In genomic region chrX:11443543-11443942, GRCm38 (mm10) we compare ENCODE assay signal across 15 mouse cellular contexts.
DNase-seq lines count a peak whose midpoint lies in the region; ATAC-seq and TF ChIP-seq lines count a peak whose summit lies in the region.
"Had no signal": no experiment of that assay in that cellular context is flagged by ENCODE, and none has a peak within 500 bp of the region (broad histone marks: within the 10 kb centered on the region; RNA-seq: fewer than 3 reads in every experiment).

No protein-coding gene starts in this region.

- no peaks in the 10 kb centered on the region for H3K27me3 ChIP-seq in kidney, postnatal 0 days (ENCODE audit: insufficient read depth, low read length)
- H3K27me3 ChIP-seq in kidney, adult 2 months (replicated peaks; ENCODE audit: control insufficient read depth, insufficient read depth, low read length), result no peaks in the 10 kb centered on the region
- H3K27me3 ChIP-seq in midbrain, postnatal 0 days (ENCODE audit: insufficient read depth, low read length), result no peaks in the 10 kb centered on the region
- no peaks in the 10 kb centered on the region for H3K27me3 ChIP-seq in midbrain, embryonic 15.5 days (replicated peaks)
- no peaks in the 10 kb centered on the region for H3K27me3 ChIP-seq in hindbrain, embryonic 14.5 days (ENCODE audit: control insufficient read depth, insufficient read depth, low read length)

- 56% methylated on average over 7 of the region's 7 CpGs for WGBS in kidney, postnatal 0 days
- WGBS in kidney, adult 2 months, result 67% methylated on average over 7 of the region's 7 CpGs
- 58% methylated on average over 7 of the region's 7 CpGs for WGBS in midbrain, postnatal 0 days
- 53% methylated on average over 7 of the region's 7 CpGs for WGBS in midbrain, embryonic 15.5 days
- WGBS in hindbrain, embryonic 14.5 days, result 44% methylated on average over 7 of the region's 7 CpGs

- H3K4me1 ChIP-seq in kidney, postnatal 0 days (replicated peaks; ENCODE audit: insufficient read depth, low read length), result no peaks in the 10 kb centered on the region
- peaks cover 4% of the 10 kb centered on the region; the same call in 1 of the 2 replicates for H3K4me1 ChIP-seq in kidney, adult 2 months (ENCODE audit: control insufficient read depth, insufficient read depth, low read length)
- no peaks in the 10 kb centered on the region for H3K4me1 ChIP-seq in midbrain, postnatal 0 days (ENCODE audit: insufficient read depth, low read length)
- no peaks in the 10 kb centered on the region for H3K4me1 ChIP-seq in midbrain, embryonic 15.5 days
- H3K4me1 ChIP-seq in hindbrain, embryonic 14.5 days (replicated peaks; ENCODE audit: control insufficient read depth, insufficient read depth, low read length), result no peaks in the 10 kb centered on the region; the same call in 1 of the 2 replicates

- TF ChIP-seq POLR2A in kidney, adult 2 months (IDR thresholded peaks at IDR 0.05; ENCODE audit: low read depth, low read length), result no peak

- ATAC-seq in frontal cortex, adult (ENCODE audit: low TSS enrichment), result peak; percentile 65; the same call in 1 of the 2 replicates
- ATAC-seq in kidney, postnatal 0 days (replicated peaks; ENCODE audit: low FRiP score, low read depth), result no peak
- no peak for ATAC-seq in midbrain, postnatal 0 days (ENCODE audit: low FRiP score)
- no peak for ATAC-seq in midbrain, embryonic 15.5 days (replicated peaks)
- ATAC-seq in megakaryocyte-erythroid progenitor cell, adult 5-6 weeks (replicated peaks; ENCODE audit: low FRiP score, low TSS enrichment, poor library complexity, severe bottlenecking), result peak; percentile 68
- no peak for ATAC-seq in hindbrain, embryonic 14.5 days (ENCODE audit: low FRiP score)

- no peak overlapping the region for H3K9ac ChIP-seq in kidney, postnatal 0 days (ENCODE audit: low read depth, low read length)
- no peak overlapping the region for H3K9ac ChIP-seq in midbrain, postnatal 0 days (replicated peaks; ENCODE audit: low read length, poor library complexity, severe bottlenecking)
- no peak overlapping the region for H3K9ac ChIP-seq in midbrain, embryonic 15.5 days
- H3K9ac ChIP-seq in hindbrain, embryonic 14.5 days, result no peak overlapping the region
- H3K9ac ChIP-seq: limb, embryonic 12.5 days; neural tube, embryonic 13.5 days had no signal

- H3K4me2 ChIP-seq in kidney, postnatal 0 days (ENCODE audit: low read length), result no peak overlapping the region
- H3K4me2 ChIP-seq in midbrain, postnatal 0 days (ENCODE audit: low read depth, low read length, poor library complexity, severe bottlenecking), result no peak overlapping the region
- H3K4me2 ChIP-seq in midbrain, embryonic 15.5 days, result no peak overlapping the region
- H3K4me2 ChIP-seq in hindbrain, embryonic 14.5 days (replicated peaks), result no peak overlapping the region
- H3K4me2 ChIP-seq: limb, embryonic 12.5 days; neural tube, embryonic 13.5 days had no signal

- TF ChIP-seq CTCF in kidney, postnatal 0 days (IDR thresholded peaks at IDR 0.05; ENCODE audit: low read depth), result peak; percentile 25; the same call in 1 of the 2 replicates
- no peak for TF ChIP-seq CTCF in kidney, adult 2 months (conservative IDR thresholded peaks at IDR 0.05; ENCODE audit: insufficient read depth, insufficient read length, low read depth, low read length)
- TF ChIP-seq CTCF in midbrain, postnatal 0 days (IDR thresholded peaks at IDR 0.05), result peak; percentile 59

- H3K27ac ChIP-seq in kidney, postnatal 0 days, result 0 out of 2 replicates have a peak overlapping the region, but pooled peaks have one; percentile 13
- no peak overlapping the region for H3K27ac ChIP-seq in kidney, adult 2 months (ENCODE audit: insufficient read depth, low read depth, low read length)
- H3K27ac ChIP-seq in midbrain, postnatal 0 days (ENCODE audit: low read depth, low read length), result no peak overlapping the region
- no peak overlapping the region for H3K27ac ChIP-seq in midbrain, embryonic 15.5 days
- no peak overlapping the region for H3K27ac ChIP-seq in hindbrain, embryonic 14.5 days
- H3K27ac ChIP-seq: limb, embryonic 12.5 days; neural tube, embryonic 13.5 days had no signal

- H3K9me3 ChIP-seq in kidney, postnatal 0 days (replicated peaks; ENCODE audit: low read length), result no peaks in the 10 kb centered on the region
- no peaks in the 10 kb centered on the region for H3K9me3 ChIP-seq in midbrain, postnatal 0 days (ENCODE audit: low read length)
- no peaks in the 10 kb centered on the region for H3K9me3 ChIP-seq in midbrain, embryonic 15.5 days
- no peaks in the 10 kb centered on the region for H3K9me3 ChIP-seq in hindbrain, embryonic 14.5 days (ENCODE audit: control insufficient read depth, low read length)
- H3K9me3 ChIP-seq: G1E; limb, embryonic 12.5 days; neural tube, embryonic 13.5 days had no signal

- no peak overlapping the region for H3K4me3 ChIP-seq in kidney, postnatal 0 days (replicated peaks; ENCODE audit: low read depth, low read length)
- H3K4me3 ChIP-seq in kidney, adult 2 months (ENCODE audit: insufficient read depth, low read depth, low read length), result no peak overlapping the region
- H3K4me3 ChIP-seq in midbrain, postnatal 0 days (ENCODE audit: low read depth, low read length), result no peak overlapping the region
- H3K4me3 ChIP-seq in midbrain, embryonic 15.5 days, result no peak overlapping the region
- H3K4me3 ChIP-seq in hindbrain, embryonic 14.5 days (replicated peaks; ENCODE audit: low read length), result no peak overlapping the region
- H3K4me3 ChIP-seq: erythroblast, embryonic 14.5 days; limb, embryonic 12.5 days; neural tube, embryonic 13.5 days had no signal

- DNase-seq in frontal cortex, postnatal 36 days (ENCODE audit: low spot score in 2 of 2), result no peak
- DNase-seq in kidney, postnatal 0 days (ENCODE audit: low spot score), result peak; percentile 37
- DNase-seq in kidney, adult 2 months, result no peak
- DNase-seq in midbrain, postnatal 0 days (ENCODE audit: low spot score), result peak; percentile 55
- no peak for DNase-seq in hindbrain, embryonic 14.5 days (ENCODE audit: low spot score)
- DNase-seq: B cell, adult 2 months; cerebellum, adult 11 months; thymus, postnatal 4 days had no signal

- no peaks in the 10 kb centered on the region for H3K36me3 ChIP-seq in kidney, postnatal 0 days (ENCODE audit: insufficient read depth, low read length)
- no peaks in the 10 kb centered on the region for H3K36me3 ChIP-seq in kidney, adult 2 months (ENCODE audit: control insufficient read depth, insufficient read depth, low read length)
- H3K36me3 ChIP-seq in midbrain, postnatal 0 days (ENCODE audit: insufficient read depth, low read length), result no peaks in the 10 kb centered on the region
- no peaks in the 10 kb centered on the region for H3K36me3 ChIP-seq in midbrain, embryonic 15.5 days (replicated peaks)
- H3K36me3 ChIP-seq in hindbrain, embryonic 14.5 days (replicated peaks; ENCODE audit: control insufficient read depth, insufficient read depth), result no peaks in the 10 kb centered on the region
- H3K36me3 ChIP-seq: G1E; limb, embryonic 12.5 days; neural tube, embryonic 13.5 days had no signal

Comparison
In these comparisons a context has a peak if more than half of its experiments do, and no peak if none do; other contexts are left out.
1. DNase-seq: peak in kidney, postnatal 0 days (single experiment) and midbrain, postnatal 0 days (single experiment); none in frontal cortex, postnatal 36 days (0 of 2), kidney, adult 2 months (single experiment) and hindbrain, embryonic 14.5 days (single experiment).
2. ATAC-seq: peak in frontal cortex, adult (single experiment) and megakaryocyte-erythroid progenitor cell, adult 5-6 weeks (single experiment); none in kidney, postnatal 0 days (single experiment), midbrain, postnatal 0 days (single experiment), midbrain, embryonic 15.5 days (single experiment) and hindbrain, embryonic 14.5 days (single experiment).